Mouse (Mus musculus): ENCODE data around the gene Gusb.
"Not testable (repeated sequence)": the region's sequence is repeated elsewhere in the genome, so short reads cannot be mapped to it uniquely, and the experiment has no call there.

Gusb gene

GRCm38 (mm10) chr5:130002301-130003146 lies at the start of gene Gusb:
Gene Gusb (minus strand): TSS chr5:130003049.
- DNase-seq = peak; percentile 89

- DNase-seq = no peak
Observed at GRCm38 (mm10) chr5:130052510-130052909, 49.7 kb upstream of the Gusb start.

- DNase-seq = no peak
Observed at GRCm38 (mm10) chr5:130051073-130051860, 48.4 kb upstream of the Gusb start.

- DNase-seq = no peak
Observed at GRCm38 (mm10) chr5:130050416-130050815, 47.6 kb upstream of the Gusb start.

GRCm38 (mm10) chr5:130048786-130049520 lies 46.1 kb upstream of the Gusb start:
- DNase-seq = peak; percentile 76

- no peak for DNase-seq
Observed at GRCm38 (mm10) chr5:130047013-130047412, 44.2 kb upstream of the Gusb start.

GRCm38 (mm10) chr5:130046589-130046988 lies 43.7 kb upstream of the Gusb start:
- no peak for DNase-seq

- DNase-seq = no peak
Observed at GRCm38 (mm10) chr5:130046100-130046499, 43.3 kb upstream of the Gusb start.

- peak; percentile 66 for DNase-seq
Observed at GRCm38 (mm10) chr5:130044201-130044695, 41.4 kb upstream of the Gusb start.

- DNase-seq = no peak
Observed at GRCm38 (mm10) chr5:130043741-130044140, 40.9 kb upstream of the Gusb start.

- DNase-seq = no peak
Observed at GRCm38 (mm10) chr5:130041262-130041661, 38.4 kb upstream of the Gusb start.

GRCm38 (mm10) chr5:130040797-130041196 lies 37.9 kb upstream of the Gusb start:
- DNase-seq = no peak

GRCm38 (mm10) chr5:130037752-130038455 lies 35.1 kb upstream of the Gusb start:
- peak; percentile 81 for DNase-seq

GRCm38 (mm10) chr5:130036300-130036699 lies 33.5 kb upstream of the Gusb start:
- not testable (repeated sequence) for DNase-seq

GRCm38 (mm10) chr5:130033869-130034268 lies 31.0 kb upstream of the Gusb start:
- no peak for DNase-seq

GRCm38 (mm10) chr5:130031410-130032390 lies 28.9 kb upstream of the Gusb start:
- DNase-seq = no peak

GRCm38 (mm10) chr5:130029142-130029897 lies 26.5 kb upstream of the Gusb start, which contains the start of the genes Asl and Crcp:
Gene Asl (minus strand): TSS chr5:130029247.
Gene Crcp (plus strand): TSS chr5:130029290.
- DNase-seq = peak; percentile 89

GRCm38 (mm10) chr5:130027696-130028095 lies 24.8 kb upstream of the Gusb start:
- DNase-seq = no peak

- DNase-seq = peak; percentile 73
Observed at GRCm38 (mm10) chr5:130027134-130027533, 24.3 kb upstream of the Gusb start.

All from kidney, postnatal 10 days (tissue).